Mouse (Mus musculus) T-cell, adult 66 days (primary cell): ENCODE results near the gene Pitpnm3. TPM values are rescaled to one million over a fixed set of nuclear protein-coding genes. Genes with fewer than 3 reads are reported as not detected.

Experiments used
- total RNA-seq, 2 experiments: library from RNA; stranded (reverse); gene quantifications; 3 replicates in 1 of 2; 4 replicates in 1 of 2; pipeline ENCODE4 v1.2.4; 2023

Pitpnm3 gene
- not detected for total RNA-seq

DNA sequence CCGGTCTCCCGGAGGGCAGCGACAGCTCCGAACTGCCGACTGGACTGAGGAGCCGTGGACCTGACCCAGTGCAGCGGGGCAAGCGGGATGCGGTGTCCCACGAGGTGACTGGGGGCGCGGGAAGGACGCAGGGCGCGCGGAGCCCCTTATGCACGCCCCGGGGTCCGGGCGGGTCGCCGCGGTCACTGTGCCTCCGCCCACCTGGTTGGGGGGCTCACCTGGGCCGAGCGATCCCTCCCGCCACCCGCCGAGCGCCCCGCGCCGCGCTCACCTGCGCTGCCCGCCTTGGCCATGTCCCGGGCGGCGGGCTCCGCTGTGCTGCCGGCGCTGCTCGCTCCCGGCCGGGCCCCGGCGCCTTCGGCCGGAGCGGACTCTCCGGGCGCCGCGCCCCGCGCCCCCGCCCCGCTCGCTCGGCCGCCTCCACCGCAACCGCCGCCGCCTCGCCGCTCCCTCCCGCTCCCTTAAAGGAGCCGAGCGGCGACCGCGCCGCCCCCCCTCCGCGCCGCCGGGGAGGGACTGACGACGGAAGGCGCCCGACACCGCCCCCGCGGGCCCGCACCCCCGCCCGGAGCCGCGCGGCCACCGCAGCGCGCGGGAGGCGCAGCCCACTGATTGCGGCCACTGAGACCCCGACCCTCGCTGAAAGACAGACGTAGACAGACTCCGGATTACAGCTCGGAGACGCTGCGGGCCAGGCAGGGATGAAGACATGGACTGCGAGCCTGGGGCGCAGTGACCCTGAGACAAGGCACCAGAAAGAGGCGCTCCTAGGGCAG is at the start of gene Pitpnm3:
Pitpnm3 (minus strand) TSS at position 396 of the 776 bp plus-strand sequence.

GRCm38 (mm10) chr11:72041768-72042607 is 93.6 kb downstream of the Pitpnm3 start, which contains the start of gene Pimreg:
Gene Pimreg, plus strand, starts transcription at chr11:72042032.

GRCm38 (mm10) chr11:72037409-72037808 is 98.2 kb downstream of the Pitpnm3 start, which contains the start of gene Aipl1:
Gene Aipl1, minus strand, starts transcription at chr11:72037509.

Other genes with a start within 250 kb of the Pitpnm3 start
- under 1 TPM in 1 of 2 experiments, not detected in 1; 0.23 TPM for gene Aipl1, start 98.3 kb downstream of the Pitpnm3 start, total RNA-seq
- gene Pimreg, start 93.7 kb downstream of the Pitpnm3 start, total RNA-seq, result 1 to 10 TPM in 1 of 2 experiments, under 1 TPM in 1; 0.98 to 1.2 TPM
- under 1 TPM; 0.50 to 0.93 TPM for gene Gm43951, start 71.1 kb upstream of the Pitpnm3 start, total RNA-seq
- gene 4933427D14Rik, start 71.7 kb upstream of the Pitpnm3 start, total RNA-seq, result 10 to 100 TPM; 17.8 to 21.2 TPM
- 10 to 100 TPM; 34.3 to 36.7 TPM for gene Txndc17, start 71.8 kb upstream of the Pitpnm3 start, total RNA-seq
- 10 to 100 TPM; 12.6 to 18.3 TPM for gene Med31, start 79.8 kb upstream of the Pitpnm3 start, total RNA-seq
- not detected for gene Slc13a5, start 131.4 kb upstream of the Pitpnm3 start, total RNA-seq
- 10 to 100 TPM; 40.9 to 62.3 TPM for gene Xaf1, start 165.9 kb upstream of the Pitpnm3 start, total RNA-seq
- 1 to 10 TPM in 1 of 2 experiments, under 1 TPM in 1; 0.44 to 1.1 TPM for gene Fbxo39, start 178.7 kb upstream of the Pitpnm3 start, total RNA-seq
- not detected for gene Tekt1, start 226.7 kb upstream of the Pitpnm3 start, total RNA-seq